Mouse (Mus musculus) MEL (cell line): ENCODE measurements at regions not wholly inside any gene's neighbourhood (a gene's known extent, or its start where the extent isn't known, plus 50 kb on each side); places are given as distances from the start of the nearest gene placed in this dataset.

ENCODE experiments used
- DNase-seq: peaks from one replicate; pipeline ENCODE4 v3.0.0; 2011; ENCODE audit warnings: low read depth, low spot score
- H3K27ac ChIP-seq: 2 replicates; pipeline ENCODE4 v1.5.1; 2012; ENCODE audit warnings: low read depth, mild to moderate bottlenecking, control low read depth, low read length, moderate library complexity; ENCODE audit not compliant: control insufficient read depth
- H3K27me3 ChIP-seq, 2 experiments: fragments of 150-350 bp in 1 of 2; sonication (generic) in 1 of 2; 2 replicates each; pipeline ENCODE4 v1.6.1; 2012; ENCODE audit warnings: low read length in 2 of 2, mild to moderate bottlenecking in 2 of 2, improper control_type of control experiment in 1 of 2, moderate library complexity in 1 of 2; ENCODE audit not compliant: insufficient read depth in 2 of 2, control insufficient read depth in 1 of 2
- H3K36me3 ChIP-seq, 2 experiments: 2 replicates each; pipeline ENCODE4 v1.6.1; 2012 to 2014; ENCODE audit warnings: low read length in 2 of 2, improper control_type of control experiment in 1 of 2, inconsistent platforms in 1 of 2, mild to moderate bottlenecking in 1 of 2; ENCODE audit not compliant: insufficient read depth in 2 of 2, control insufficient read depth in 1 of 2
- H3K4me1 ChIP-seq, 2 experiments: fragments of 150-350 bp in 1 of 2; sonication (generic) in 1 of 2; 2 replicates each; pipeline ENCODE4 v1.6.1; 2012; ENCODE audit warnings: low read length in 2 of 2, improper control_type of control experiment in 1 of 2, mild to moderate bottlenecking in 1 of 2; ENCODE audit not compliant: insufficient read depth in 2 of 2, control insufficient read depth in 1 of 2
- H3K4me3 ChIP-seq, 2 experiments: fragments of 150-350 bp in 1 of 2; sonication (generic) in 1 of 2; 2 replicates each; pipeline ENCODE4 v1.5.1; 2012; ENCODE audit warnings: low read depth in 2 of 2, low read length in 2 of 2, mild to moderate bottlenecking in 2 of 2, moderate library complexity in 2 of 2, control low read depth in 1 of 2, improper control_type of control experiment in 1 of 2; ENCODE audit not compliant: control insufficient read depth in 1 of 2, insufficient read depth in 1 of 2
- H3K79me2 ChIP-seq: 2 replicates; pipeline ENCODE4 v1.6.1; 2012; ENCODE audit warnings: mild to moderate bottlenecking, low read length, moderate library complexity; ENCODE audit not compliant: control insufficient read depth, poor library complexity, insufficient read depth
- H3K9ac ChIP-seq: 2 replicates; pipeline ENCODE4 v1.6.1; 2012; ENCODE audit warnings: low read depth, mild to moderate bottlenecking, control low read depth, low read length, moderate library complexity; ENCODE audit not compliant: control insufficient read depth, poor library complexity, severe bottlenecking
- H3K9me3 ChIP-seq: fragments of 150-350 bp; sonication (generic); replicated peaks from 2 replicates; pipeline ENCODE4 v1.6.1; 2012; ENCODE audit warnings: mild to moderate bottlenecking, low read length, improper control_type of control experiment, moderate library complexity; ENCODE audit not compliant: insufficient read depth
- CHD1 ChIP-seq: IDR thresholded peaks from 2 replicates; pipeline ENCODE4 v1.6.1; 2012; ENCODE audit warnings: low read depth, mild to moderate bottlenecking, inconsistent platforms, low read length, improper control_type of control experiment
- EP300 ChIP-seq, 2 experiments: IDR thresholded peaks; 2 replicates each; pipeline ENCODE4 v1.6.1; 2011; ENCODE audit warnings: improper control_type of control experiment in 2 of 2, low read length in 2 of 2, low read depth in 1 of 2, mild to moderate bottlenecking in 1 of 2
- ETS1 ChIP-seq: IDR thresholded peaks from 2 replicates; pipeline ENCODE4 v1.6.1; 2012; ENCODE audit warnings: low read depth, mild to moderate bottlenecking, inconsistent platforms, low read length, improper control_type of control experiment, moderate library complexity
- GABPA ChIP-seq: IDR thresholded peaks from 2 replicates; pipeline ENCODE4 v1.6.1; 2012; ENCODE audit warnings: low read depth, mild to moderate bottlenecking, inconsistent platforms, low read length, improper control_type of control experiment, moderate library complexity
- MAFK ChIP-seq: IDR thresholded peaks from 2 replicates; pipeline ENCODE4 v1.6.1; 2011; ENCODE audit warnings: low read depth, mild to moderate bottlenecking, low read length, improper control_type of control experiment, borderline replicate concordance
- POLR2A ChIP-seq, 2 experiments: IDR thresholded peaks; 2 replicates each; pipeline ENCODE4 v1.6.1; 2011 to 2012; ENCODE audit warnings: low read length in 2 of 2, mild to moderate bottlenecking in 2 of 2, control low read depth in 1 of 2, improper control_type of control experiment in 1 of 2, low read depth in 1 of 2, moderate library complexity in 1 of 2; ENCODE audit not compliant: control insufficient read depth in 1 of 2, insufficient read depth in 1 of 2, poor library complexity in 1 of 2
- RCOR1 ChIP-seq: IDR thresholded peaks from 2 replicates; pipeline ENCODE4 v1.6.1; 2012; ENCODE audit warnings: low read depth, mild to moderate bottlenecking, inconsistent platforms, low read length, improper control_type of control experiment
- TBP ChIP-seq: IDR thresholded peaks from 2 replicates; pipeline ENCODE4 v1.8.0; 2011; ENCODE audit warnings: low read depth, low read length, improper control_type of control experiment
- ZKSCAN1 ChIP-seq: IDR thresholded peaks from 2 replicates; pipeline ENCODE4 v1.6.1; 2012; ENCODE audit warnings: low read depth, mild to moderate bottlenecking, inconsistent platforms, low read length, improper control_type of control experiment, moderate library complexity
- ZMIZ1 ChIP-seq: IDR thresholded peaks from 2 replicates; pipeline ENCODE4 v1.6.1; 2012; ENCODE audit warnings: low read depth, mild to moderate bottlenecking, inconsistent platforms, low read length, improper control_type of control experiment, moderate library complexity

GRCm38 (mm10) chr5:72224551-72224966 is 56.6 kb upstream of the Commd8 start:
- Histone ChIP-seq H3K36me3 (peaks cover 0 to 10% of the 10 kb centered on the region in 2 experiments; a peak in 2 of 4 replicates), H3K4me3 (peak overlapping the region; percentile 21 to 63)
- DNase-seq: peak; percentile 77
- TF ChIP-seq GABPA (no peak), RCOR1 (0 out of 2 replicates have a peak, but pooled peaks have one; percentile 27), ZMIZ1 (no peak), TBP (no peak), ETS1 (peak; percentile 31; the same call in 1 of the 2 replicates), EP300 (IDR thresholded peaks at IDR 0.05; ENCODE audit: low read depth in 1 of 2, low read length in 2 of 2) (no peak; a peak in 1 of 4 replicates)
- TF ChIP-seq, all 39 proteins: peak for 2
- peaks cover 2 to 17% of the 10 kb centered on the region in 2 experiments; a peak in 3 of 4 replicates for H3K4me1 ChIP-seq
- peak overlapping the region; percentile 45 for H3K9ac ChIP-seq
- H3K27me3 ChIP-seq: no peaks in the 10 kb centered on the region
- no peaks in the 10 kb centered on the region; the same call in 1 of the 2 replicates for H3K79me2 ChIP-seq
- peak overlapping the region; percentile 11 for H3K27ac ChIP-seq
- H3K9me3 ChIP-seq: no peaks in the 10 kb centered on the region

DNA sequence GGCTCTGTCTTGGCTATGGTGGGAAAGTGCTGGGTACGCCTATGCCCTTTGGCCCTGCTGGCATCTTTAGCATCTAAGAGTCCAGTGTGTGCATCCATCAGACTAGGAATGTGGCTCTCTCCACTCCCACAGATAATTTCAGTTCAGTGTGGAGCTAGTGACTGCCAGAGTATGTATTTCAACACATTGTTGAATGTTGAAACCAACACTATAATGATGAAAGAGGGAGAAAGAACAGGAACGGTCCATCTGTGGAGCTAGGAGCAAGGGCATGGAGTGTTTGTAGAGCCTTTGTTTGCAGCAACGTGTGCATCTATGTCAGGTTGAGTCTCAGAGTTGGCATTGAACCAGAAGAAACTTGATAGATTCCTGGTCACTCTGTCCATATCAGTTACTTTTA is 54.9 kb upstream of the Commd8 start:
- H3K27ac ChIP-seq: no peak overlapping the region
- no peaks in the 10 kb centered on the region for H3K27me3 ChIP-seq
- TF ChIP-seq MAFK: no peak
- no peak for TF ChIP-seq TBP
- TF ChIP-seq ZKSCAN1: no peak
- H3K4me1 ChIP-seq: peaks cover 2 to 17% of the 10 kb centered on the region in 2 experiments; a peak in 3 of 4 replicates
- no peaks in the 10 kb centered on the region; the same call in 1 of the 2 replicates for H3K79me2 ChIP-seq
- no peaks in the 10 kb centered on the region for H3K9me3 ChIP-seq
- no peak overlapping the region for H3K9ac ChIP-seq
- DNase-seq: no peak
- peaks cover 0 to 10% of the 10 kb centered on the region in 2 experiments; a peak in 2 of 4 replicates for H3K36me3 ChIP-seq
- no peak overlapping the region for H3K4me3 ChIP-seq

DNA sequence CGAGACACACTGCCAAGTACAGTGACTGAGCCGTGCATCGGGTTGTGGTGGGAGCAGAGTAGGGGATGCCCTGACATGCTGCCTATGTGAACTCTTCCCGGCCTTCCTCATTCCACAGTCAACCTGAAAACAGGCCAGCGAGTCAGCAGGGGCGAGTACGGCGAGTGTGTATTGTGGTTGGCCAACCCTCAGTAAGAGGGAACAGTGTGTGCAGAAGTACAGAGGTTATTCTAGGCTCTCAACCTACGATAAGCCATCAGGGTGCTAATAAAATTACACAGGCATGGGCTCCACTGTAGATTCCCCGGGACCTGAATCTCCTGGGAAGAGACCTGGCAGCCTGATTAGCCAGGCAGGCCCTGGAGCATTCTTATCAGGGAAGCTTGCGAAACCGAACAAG is 51.7 kb upstream of the Commd8 start:
- no peak for DNase-seq

More for the DNA sequence above, 51.7 kb upstream of the Commd8 start:
- H3K9me3 ChIP-seq: no peaks in the 10 kb centered on the region
- peaks cover 0 to 2% of the 10 kb centered on the region in 2 experiments; a peak in 1 of 4 replicates for H3K36me3 ChIP-seq
- H3K27ac ChIP-seq: no peak overlapping the region
- H3K27me3 ChIP-seq: no peaks in the 10 kb centered on the region
- no peak for TF ChIP-seq POLR2A (IDR thresholded peaks at IDR 0.05; ENCODE audit: control insufficient read depth in 1 of 2, insufficient read depth in 1 of 2, low read depth in 1 of 2, low read length in 2 of 2, poor library complexity in 1 of 2)
- no peak for TF ChIP-seq ZKSCAN1
- TF ChIP-seq CHD1: no peak
- no peak overlapping the region for H3K9ac ChIP-seq
- H3K79me2 ChIP-seq: no peaks in the 10 kb centered on the region; the same call in 1 of the 2 replicates
- H3K4me1 ChIP-seq: peaks cover 0 to 9% of the 10 kb centered on the region in 2 experiments; a peak in 2 of 4 replicates
- no peak overlapping the region for H3K4me3 ChIP-seq
